Mouse (Mus musculus): ENCODE measurements around the gene Dlg2. TPM values are rescaled to one million over a fixed set of nuclear protein-coding genes. Genes with fewer than 3 reads are reported as not detected.

The Dlg2 gene
- polyA plus RNA-seq, 1 experiment: 6.0 TPM

DNA sequence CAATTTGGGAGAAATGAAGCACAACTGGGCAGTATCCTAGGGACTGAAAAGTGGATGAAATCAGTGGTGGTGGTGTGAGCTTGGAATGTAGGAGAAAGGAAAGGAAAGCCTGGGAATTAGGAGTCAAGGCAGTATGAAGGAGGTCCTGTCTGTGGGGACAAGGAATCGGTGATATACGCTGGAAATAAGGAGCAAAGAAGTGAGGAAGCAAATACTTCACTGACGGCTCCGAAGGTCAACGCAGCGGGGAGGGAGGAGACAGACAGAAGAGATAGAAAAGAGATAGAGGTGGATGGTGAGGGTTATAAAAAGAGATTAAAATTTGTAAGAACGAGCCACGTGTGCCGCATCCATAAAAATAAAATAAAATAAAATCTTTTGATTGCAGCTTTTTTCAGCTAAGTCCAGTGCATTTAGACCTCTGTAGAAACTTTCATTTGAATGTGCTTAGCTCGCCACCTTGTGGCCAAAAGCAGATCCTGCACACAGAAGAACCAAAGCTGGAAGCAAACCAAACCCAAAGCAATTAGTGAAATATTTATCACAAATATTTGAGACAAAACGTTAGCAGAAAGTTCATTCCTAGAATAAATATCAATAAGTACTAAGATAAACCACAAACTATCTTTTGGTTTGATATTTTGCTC lies 955.2 kb downstream of the Dlg2 start:
- WGBS: 47% methylated on average over 11 of the region's 11 CpGs
- DNase-seq: peak; percentile 3
- TF ChIP-seq CTCF (IDR thresholded peaks at IDR 0.05; ENCODE audit: borderline replicate concordance, control insufficient read depth, extremely low read depth, insufficient read depth, low read length, poor library complexity) (no peak), POLR2A (IDR thresholded peaks at IDR 0.05; ENCODE audit: control insufficient read depth, extremely low read depth, insufficient read depth, low read length, poor library complexity) (no peak)
- Histone ChIP-seq H3K27ac (ENCODE audit: control insufficient read depth, insufficient read depth, low read length) (no peak overlapping the region), H3K4me1 (replicated peaks; ENCODE audit: control insufficient read depth, insufficient read depth, low read length) (no peaks in the 10 kb centered on the region), H3K36me3 (ENCODE audit: control insufficient read depth, insufficient read depth, low read length) (no peaks in the 10 kb centered on the region), H3K27me3 (ENCODE audit: control insufficient read depth, insufficient read depth, low read length) (no peaks in the 10 kb centered on the region), H3K4me3 (ENCODE audit: control insufficient read depth, insufficient read depth, low read length) (no peak overlapping the region)

- no peak overlapping the region for H3K27ac ChIP-seq (ENCODE audit: control insufficient read depth, insufficient read depth, low read length)
- no peak for TF ChIP-seq CTCF (IDR thresholded peaks at IDR 0.05; ENCODE audit: borderline replicate concordance, control insufficient read depth, extremely low read depth, insufficient read depth, low read length, poor library complexity)
- no peak for TF ChIP-seq POLR2A (IDR thresholded peaks at IDR 0.05; ENCODE audit: control insufficient read depth, extremely low read depth, insufficient read depth, low read length, poor library complexity)
- H3K4me1 ChIP-seq (replicated peaks; ENCODE audit: control insufficient read depth, insufficient read depth, low read length): no peaks in the 10 kb centered on the region
- H3K4me3 ChIP-seq (ENCODE audit: control insufficient read depth, insufficient read depth, low read length): no peak overlapping the region
- 95% methylated on average over 4 of the region's 4 CpGs for WGBS
- no peak for DNase-seq
- H3K27me3 ChIP-seq (ENCODE audit: control insufficient read depth, insufficient read depth, low read length): no peaks in the 10 kb centered on the region
- H3K36me3 ChIP-seq (ENCODE audit: control insufficient read depth, insufficient read depth, low read length): no peaks in the 10 kb centered on the region
Observed at GRCm38 (mm10) chr7:91432563-91432962, 956.1 kb downstream of the Dlg2 start.

DNA sequence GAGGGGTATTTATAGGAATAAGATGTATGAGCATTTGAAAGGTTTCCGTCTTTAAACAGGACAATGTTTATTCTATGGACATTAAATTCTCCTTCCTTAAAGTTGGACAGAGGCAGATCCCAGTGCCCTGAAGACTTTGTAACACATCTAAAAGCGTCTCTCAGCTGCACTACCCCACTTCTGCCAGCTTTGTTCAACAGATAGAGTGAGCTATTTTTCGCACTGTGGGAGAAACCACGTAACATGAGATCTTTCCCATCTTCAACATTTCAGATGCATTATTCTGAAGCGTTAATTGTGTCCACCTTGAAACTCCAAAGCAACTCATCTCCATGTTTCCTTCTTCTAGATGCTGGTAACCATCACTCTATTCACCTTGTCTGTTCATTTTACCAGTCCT lies 958.3 kb downstream of the Dlg2 start:
- no peaks in the 10 kb centered on the region for H3K36me3 ChIP-seq (ENCODE audit: control insufficient read depth, insufficient read depth, low read length)
- no peak overlapping the region for H3K4me3 ChIP-seq (ENCODE audit: control insufficient read depth, insufficient read depth, low read length)
- WGBS: 89% methylated on average over 5 of the region's 5 CpGs
- TF ChIP-seq POLR2A (IDR thresholded peaks at IDR 0.05; ENCODE audit: control insufficient read depth, extremely low read depth, insufficient read depth, low read length, poor library complexity): no peak
- TF ChIP-seq CTCF (IDR thresholded peaks at IDR 0.05; ENCODE audit: borderline replicate concordance, control insufficient read depth, extremely low read depth, insufficient read depth, low read length, poor library complexity): no peak
- no peaks in the 10 kb centered on the region for H3K27me3 ChIP-seq (ENCODE audit: control insufficient read depth, insufficient read depth, low read length)
- no peak for DNase-seq
- no peak overlapping the region for H3K27ac ChIP-seq (ENCODE audit: control insufficient read depth, insufficient read depth, low read length)
- H3K4me1 ChIP-seq (replicated peaks; ENCODE audit: control insufficient read depth, insufficient read depth, low read length): no peaks in the 10 kb centered on the region

DNA sequence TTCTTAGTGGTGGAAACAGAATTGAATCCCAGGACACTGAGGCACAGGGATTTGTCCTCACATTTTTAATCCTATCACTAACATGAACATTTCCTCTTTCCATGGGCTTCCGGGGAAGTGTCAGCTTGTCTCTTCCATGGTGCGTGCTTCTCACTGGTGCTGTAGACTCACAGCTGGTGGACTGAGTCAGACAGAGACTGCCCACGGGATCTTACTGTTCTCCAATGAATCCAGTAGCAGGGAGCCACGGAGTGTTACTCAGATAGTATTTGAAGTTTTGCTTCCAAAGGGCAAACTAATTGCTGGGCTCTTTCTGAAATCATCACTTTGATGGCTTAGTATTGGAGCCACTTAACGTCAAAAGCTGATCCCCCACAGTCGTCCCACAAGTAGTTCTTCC lies 963.9 kb downstream of the Dlg2 start:
- Histone ChIP-seq H3K4me1 (replicated peaks; ENCODE audit: control insufficient read depth, insufficient read depth, low read length) (no peaks in the 10 kb centered on the region), H3K27ac (ENCODE audit: control insufficient read depth, insufficient read depth, low read length) (no peak overlapping the region), H3K27me3 (ENCODE audit: control insufficient read depth, insufficient read depth, low read length) (no peaks in the 10 kb centered on the region), H3K36me3 (ENCODE audit: control insufficient read depth, insufficient read depth, low read length) (no peaks in the 10 kb centered on the region), H3K4me3 (ENCODE audit: control insufficient read depth, insufficient read depth, low read length) (no peak overlapping the region)
- TF ChIP-seq POLR2A (IDR thresholded peaks at IDR 0.05; ENCODE audit: control insufficient read depth, extremely low read depth, insufficient read depth, low read length, poor library complexity) (no peak), CTCF (IDR thresholded peaks at IDR 0.05; ENCODE audit: borderline replicate concordance, control insufficient read depth, extremely low read depth, insufficient read depth, low read length, poor library complexity) (no peak)
- WGBS: 77% methylated on average over 6 of the region's 6 CpGs
- no peak for DNase-seq

- DNase-seq: no peak
- TF ChIP-seq POLR2A (IDR thresholded peaks at IDR 0.05; ENCODE audit: control insufficient read depth, extremely low read depth, insufficient read depth, low read length, poor library complexity) (no peak), CTCF (IDR thresholded peaks at IDR 0.05; ENCODE audit: borderline replicate concordance, control insufficient read depth, extremely low read depth, insufficient read depth, low read length, poor library complexity) (no peak)
Observed at GRCm38 (mm10) chr7:91442447-91443376, 966.2 kb downstream of the Dlg2 start.

GRCm38 (mm10) chr7:91443377-91443714 lies 966.9 kb downstream of the Dlg2 start:
- no peak for DNase-seq
- no peak overlapping the region for H3K4me3 ChIP-seq (ENCODE audit: control insufficient read depth, insufficient read depth, low read length)
- TF ChIP-seq POLR2A (IDR thresholded peaks at IDR 0.05; ENCODE audit: control insufficient read depth, extremely low read depth, insufficient read depth, low read length, poor library complexity) (no peak), CTCF (IDR thresholded peaks at IDR 0.05; ENCODE audit: borderline replicate concordance, control insufficient read depth, extremely low read depth, insufficient read depth, low read length, poor library complexity) (no peak)
- no peaks in the 10 kb centered on the region for H3K27me3 ChIP-seq (ENCODE audit: control insufficient read depth, insufficient read depth, low read length)
- no peak overlapping the region for H3K27ac ChIP-seq (ENCODE audit: control insufficient read depth, insufficient read depth, low read length)
- H3K36me3 ChIP-seq (ENCODE audit: control insufficient read depth, insufficient read depth, low read length): no peaks in the 10 kb centered on the region
- no peaks in the 10 kb centered on the region for H3K4me1 ChIP-seq (replicated peaks; ENCODE audit: control insufficient read depth, insufficient read depth, low read length)
- 86% methylated on average over 5 of the region's 5 CpGs for WGBS

More at GRCm38 (mm10) chr7:91442447-91443376, 966.2 kb downstream of the Dlg2 start:
- WGBS: 74% methylated on average over 11 of the region's 11 CpGs
- Histone ChIP-seq H3K27ac (ENCODE audit: control insufficient read depth, insufficient read depth, low read length) (no peak overlapping the region), H3K36me3 (ENCODE audit: control insufficient read depth, insufficient read depth, low read length) (no peaks in the 10 kb centered on the region), H3K27me3 (ENCODE audit: control insufficient read depth, insufficient read depth, low read length) (no peaks in the 10 kb centered on the region), H3K4me3 (ENCODE audit: control insufficient read depth, insufficient read depth, low read length) (no peak overlapping the region), H3K4me1 (replicated peaks; ENCODE audit: control insufficient read depth, insufficient read depth, low read length) (no peaks in the 10 kb centered on the region)
